Mouse (Mus musculus): ENCODE results near the gene Zfhx3.
"Not testable (repeated sequence)": the region's sequence is repeated elsewhere in the genome, so short reads cannot be mapped to it uniquely, and the experiment has no call there.

The Zfhx3 gene

GRCm38 (mm10) chr8:107941922-107942694 is at the start of gene Zfhx3:
Gene Zfhx3 (plus strand): TSS chr8:107942644.
- no peak for DNase-seq (ENCODE audit: low spot score in 2 of 2)

- no peak for DNase-seq (ENCODE audit: low spot score in 2 of 2)
Measured at GRCm38 (mm10) chr8:107918984-107919383, 23.5 kb upstream of the Zfhx3 start.

GRCm38 (mm10) chr8:107926149-107926548 is 16.3 kb upstream of the Zfhx3 start:
- no peak for DNase-seq (ENCODE audit: low spot score in 2 of 2)

GRCm38 (mm10) chr8:107936725-107937124 is 5.7 kb upstream of the Zfhx3 start:
- DNase-seq (ENCODE audit: low spot score in 2 of 2): no peak

GRCm38 (mm10) chr8:107938231-107938630 is 4.2 kb upstream of the Zfhx3 start:
- DNase-seq (ENCODE audit: low spot score in 2 of 2): not testable (repeated sequence)

GRCm38 (mm10) chr8:107940181-107940580 is 2.3 kb upstream of the Zfhx3 start:
- no peak for DNase-seq (ENCODE audit: low spot score in 2 of 2)

- no peak for DNase-seq (ENCODE audit: low spot score in 2 of 2)
Measured at GRCm38 (mm10) chr8:107942752-107943510, 487 bp downstream of the Zfhx3 start.

GRCm38 (mm10) chr8:107943550-107944348 is 1.3 kb downstream of the Zfhx3 start:
- DNase-seq (ENCODE audit: low spot score in 2 of 2): no peak

- DNase-seq (ENCODE audit: low spot score in 2 of 2): no peak
Measured at GRCm38 (mm10) chr8:107944676-107945600, 2.5 kb downstream of the Zfhx3 start.

- no peak for DNase-seq (ENCODE audit: low spot score in 2 of 2)
Measured at GRCm38 (mm10) chr8:107946888-107947287, 4.4 kb downstream of the Zfhx3 start.

GRCm38 (mm10) chr8:107955887-107956286 is 13.4 kb downstream of the Zfhx3 start:
- DNase-seq (ENCODE audit: low spot score in 2 of 2): no peak

- no peak for DNase-seq (ENCODE audit: low spot score in 2 of 2)
Measured at GRCm38 (mm10) chr8:107957566-107957965, 15.1 kb downstream of the Zfhx3 start.

GRCm38 (mm10) chr8:107960466-107960865 is 18.0 kb downstream of the Zfhx3 start:
- no peak for DNase-seq (ENCODE audit: low spot score in 2 of 2)

- DNase-seq (ENCODE audit: low spot score in 2 of 2): no peak
Measured at GRCm38 (mm10) chr8:107960878-107961277, 18.4 kb downstream of the Zfhx3 start.

- DNase-seq (ENCODE audit: low spot score in 2 of 2): no peak
Measured at GRCm38 (mm10) chr8:107972198-107972597, 29.8 kb downstream of the Zfhx3 start.

- DNase-seq (ENCODE audit: low spot score in 2 of 2): no peak
Measured at GRCm38 (mm10) chr8:107974451-107974850, 32.0 kb downstream of the Zfhx3 start.

- DNase-seq (ENCODE audit: low spot score in 2 of 2): no peak
Measured at GRCm38 (mm10) chr8:107978247-107978646, 35.8 kb downstream of the Zfhx3 start.

- no peak for DNase-seq (ENCODE audit: low spot score in 2 of 2)
Measured at GRCm38 (mm10) chr8:107980618-107981017, 38.2 kb downstream of the Zfhx3 start.

- no peak for DNase-seq (ENCODE audit: low spot score in 2 of 2)
Measured at GRCm38 (mm10) chr8:107986629-107987028, 44.2 kb downstream of the Zfhx3 start.

- DNase-seq (ENCODE audit: low spot score in 2 of 2): no peak
Measured at GRCm38 (mm10) chr8:107998874-107999273, 56.4 kb downstream of the Zfhx3 start.

GRCm38 (mm10) chr8:108011516-108011915 is 69.1 kb downstream of the Zfhx3 start:
- no peak for DNase-seq (ENCODE audit: low spot score in 2 of 2)

Data from urinary bladder, adult 18-20 months (tissue).